Mouse (Mus musculus) lung, postnatal 10 days (tissue): Measurements from ENCODE around the gene Spsb1.

Experiments used
- DNase-seq: peaks from one replicate; pipeline ENCODE4 v3.0.0; 2021

Spsb1 gene

DNA sequence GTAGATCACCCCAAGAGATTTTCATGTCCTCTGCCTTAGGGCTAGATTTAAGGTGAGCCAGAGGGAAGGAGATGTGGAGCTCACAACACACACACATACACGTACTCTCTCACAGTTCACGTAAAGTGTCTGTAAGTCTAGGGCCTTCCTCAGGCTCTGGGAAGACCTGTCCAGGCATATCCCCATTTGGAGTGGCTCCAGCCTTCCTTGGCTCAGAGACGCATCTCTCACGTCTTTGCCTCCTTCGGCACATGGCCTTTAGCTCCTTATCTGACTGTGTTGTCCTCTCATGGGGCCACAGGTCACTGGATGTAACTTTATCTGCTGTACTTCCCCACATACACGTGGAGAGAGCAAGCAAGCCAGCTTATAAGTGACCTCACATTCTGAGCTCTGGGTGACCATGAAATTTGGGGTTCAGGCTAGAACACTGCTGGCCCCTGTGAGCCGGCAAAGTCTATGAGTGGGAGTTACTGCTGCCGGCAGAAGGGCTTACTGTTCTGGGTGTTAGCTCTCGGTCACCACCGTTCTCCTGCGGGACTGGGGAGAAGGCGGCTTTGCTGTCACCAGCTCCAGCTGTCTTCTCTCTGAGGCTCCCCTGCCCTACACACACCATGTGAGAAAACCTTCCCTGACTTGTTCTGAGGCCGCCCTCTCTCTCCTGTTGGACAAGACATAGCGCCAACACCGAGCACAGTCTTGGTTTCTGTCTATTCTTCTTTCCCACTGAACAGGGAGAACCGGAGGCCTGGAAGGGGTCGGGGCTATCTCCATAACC is 72.5 kb downstream of the Spsb1 start:
- DNase-seq, result no peak

DNA sequence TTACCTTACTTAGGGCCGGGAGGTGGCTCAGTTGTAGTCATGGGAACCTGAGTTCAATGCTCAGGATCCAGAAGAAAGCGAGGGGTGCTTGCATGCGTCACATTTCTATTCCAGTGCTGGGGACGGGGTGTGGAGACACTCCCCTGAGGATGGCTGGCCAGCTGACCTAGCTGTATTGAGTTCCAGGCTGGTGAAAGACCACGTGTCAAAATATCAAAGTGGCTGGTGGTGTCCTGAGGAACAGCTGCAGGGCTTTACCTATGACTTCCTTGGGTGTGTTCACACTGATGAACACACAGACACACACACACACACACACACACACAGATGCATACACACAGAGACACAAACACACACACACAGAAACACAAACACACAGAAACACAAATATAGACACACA is 73.9 kb downstream of the Spsb1 start:
- DNase-seq, result no peak

DNA sequence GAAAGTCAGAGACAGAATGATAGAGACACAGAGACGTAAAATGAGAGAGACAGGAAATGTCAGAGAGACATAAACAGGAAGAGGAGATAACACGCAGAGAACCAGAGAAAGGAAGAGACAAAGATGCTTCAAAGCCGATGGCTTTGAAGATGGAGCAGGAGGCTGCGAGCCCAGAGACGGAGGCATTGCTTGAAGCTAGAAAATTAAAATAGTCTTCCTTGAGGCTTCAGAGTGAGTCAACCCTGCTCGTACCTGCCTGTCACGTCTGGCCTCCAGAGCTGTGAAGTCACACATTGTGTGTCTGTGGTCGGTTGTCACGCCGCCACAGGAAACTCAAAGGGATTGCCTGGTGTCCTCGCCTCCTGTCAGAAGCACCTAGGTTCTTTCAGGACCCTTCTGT is 74.9 kb downstream of the Spsb1 start:
- DNase-seq, result no peak

DNA sequence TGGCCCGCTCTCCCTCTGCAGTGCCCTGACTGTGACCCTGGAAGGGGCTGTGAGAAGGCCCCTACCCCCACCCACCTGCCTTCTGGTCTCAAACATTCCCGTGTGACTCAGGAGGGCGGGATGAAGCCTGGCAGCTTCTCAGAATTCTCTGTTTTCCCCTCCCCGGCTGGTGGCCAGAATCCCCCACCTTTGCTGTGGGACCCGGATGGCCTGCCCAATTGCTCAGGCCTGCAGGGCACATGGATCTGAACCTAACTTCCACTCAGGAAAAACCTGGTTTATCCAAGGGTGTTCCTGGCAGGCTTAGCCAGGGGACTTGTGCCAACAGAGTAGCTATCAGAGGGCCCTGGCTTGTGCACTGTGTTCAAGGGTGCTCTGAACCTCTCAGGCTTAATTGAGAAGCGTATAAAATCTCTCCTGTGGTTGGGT is 76.8 kb downstream of the Spsb1 start:
- DNase-seq, result peak; percentile 62

DNA sequence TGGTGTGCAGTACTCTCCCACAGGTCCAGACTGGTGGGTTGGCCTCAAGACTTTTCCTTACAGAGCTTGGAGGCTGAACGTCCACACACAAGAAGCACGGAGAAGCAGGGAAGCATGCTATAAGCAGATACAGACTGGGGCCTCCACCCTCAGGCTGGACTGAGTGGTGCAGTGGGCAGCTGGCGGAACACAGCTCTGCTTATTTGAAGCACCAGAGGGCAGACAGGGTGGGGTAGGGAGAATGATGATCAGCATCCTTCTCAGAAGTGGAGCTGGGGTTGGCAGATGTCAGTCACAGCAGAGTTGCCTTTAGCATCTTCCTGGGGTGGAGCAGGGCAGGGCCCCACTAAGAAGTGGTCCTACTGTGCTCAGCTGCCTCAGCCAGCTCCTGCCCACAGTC is 77.6 kb downstream of the Spsb1 start:
- DNase-seq, result no peak

DNA sequence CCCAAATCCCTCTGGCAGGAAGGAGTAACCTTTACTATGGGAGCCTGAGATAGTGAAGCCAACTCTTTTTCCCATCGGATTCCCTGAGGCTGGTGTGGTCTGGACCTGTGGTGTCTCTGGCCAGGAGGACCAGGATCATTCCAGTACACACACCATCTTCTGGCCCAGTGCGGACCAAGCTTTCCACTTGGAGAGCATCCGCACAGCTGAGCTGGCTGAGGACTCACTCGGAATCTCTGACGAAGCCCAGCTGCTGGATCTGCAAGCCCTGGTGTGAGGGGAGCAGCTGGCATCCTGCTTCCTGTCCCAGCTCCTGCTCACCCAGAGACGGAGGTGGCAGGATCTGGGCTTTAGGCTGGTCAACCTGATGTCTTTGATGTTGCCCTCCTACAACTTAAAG is 78.1 kb downstream of the Spsb1 start:
- DNase-seq, result peak; percentile 84

DNA sequence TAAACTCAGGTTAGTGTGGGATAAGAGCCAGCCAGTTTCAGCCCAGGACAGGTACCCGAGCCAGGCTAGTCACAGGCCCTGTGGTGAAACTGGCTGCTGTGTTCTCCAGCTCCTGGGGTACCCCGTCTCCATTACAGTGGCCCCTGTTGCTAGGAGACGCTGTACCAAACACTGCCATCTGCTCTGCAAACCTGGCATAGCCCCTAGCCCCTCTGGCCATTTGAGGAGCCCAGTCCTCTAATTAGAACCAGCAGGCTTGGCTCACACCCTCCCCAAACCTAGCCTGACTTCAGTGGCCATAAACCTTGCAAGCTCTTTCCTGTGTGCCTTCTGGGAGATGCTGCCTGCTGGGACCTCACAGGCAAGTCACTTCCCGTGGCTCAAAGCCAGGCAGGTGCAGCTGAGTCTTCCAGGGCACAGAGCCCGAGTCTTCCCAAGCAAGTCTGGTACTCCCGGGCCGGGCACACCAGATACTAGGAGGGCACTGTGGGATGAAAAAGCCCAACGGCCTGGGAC is 78.8 kb downstream of the Spsb1 start:
- no peak for DNase-seq

DNA sequence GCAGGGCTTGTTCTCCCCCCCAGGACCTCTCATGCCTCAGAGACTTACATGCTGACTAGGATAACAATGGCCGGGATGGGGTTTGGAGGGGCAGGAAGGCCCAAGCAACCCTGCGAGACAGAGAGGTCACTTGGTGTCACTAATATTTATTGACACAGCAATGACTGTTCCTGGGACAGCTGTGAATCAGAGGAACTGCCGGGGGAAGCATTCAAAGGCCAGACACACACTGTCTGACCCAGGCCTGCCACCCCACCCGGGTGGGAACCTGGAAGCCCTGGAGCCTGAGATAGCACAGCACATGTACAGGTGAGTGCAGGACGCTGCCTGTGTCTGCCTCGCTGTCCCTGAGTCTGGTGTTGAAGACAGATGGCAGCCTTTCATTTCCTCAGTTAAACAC is 79.5 kb downstream of the Spsb1 start:
- DNase-seq, result peak; percentile 55

DNA sequence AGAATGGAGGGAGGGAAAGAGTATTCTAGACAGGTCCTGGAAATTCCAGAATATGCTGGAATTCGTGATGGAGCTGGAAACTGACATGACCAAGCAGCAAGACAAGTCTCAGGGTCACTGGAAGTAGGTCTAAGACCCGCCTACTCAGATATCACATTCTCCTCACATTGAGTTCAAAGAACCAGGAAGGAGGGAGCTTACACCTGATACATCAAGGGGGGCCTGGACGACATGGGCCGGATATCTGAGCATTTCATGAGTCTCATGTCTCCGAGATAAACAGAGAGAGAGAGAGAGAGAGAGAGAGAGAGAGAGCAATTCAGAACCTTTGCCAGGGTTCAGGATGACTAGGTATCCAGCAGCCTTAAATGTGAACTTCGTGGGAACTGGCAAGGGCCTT is 82.6 kb downstream of the Spsb1 start:
- no peak for DNase-seq

DNA sequence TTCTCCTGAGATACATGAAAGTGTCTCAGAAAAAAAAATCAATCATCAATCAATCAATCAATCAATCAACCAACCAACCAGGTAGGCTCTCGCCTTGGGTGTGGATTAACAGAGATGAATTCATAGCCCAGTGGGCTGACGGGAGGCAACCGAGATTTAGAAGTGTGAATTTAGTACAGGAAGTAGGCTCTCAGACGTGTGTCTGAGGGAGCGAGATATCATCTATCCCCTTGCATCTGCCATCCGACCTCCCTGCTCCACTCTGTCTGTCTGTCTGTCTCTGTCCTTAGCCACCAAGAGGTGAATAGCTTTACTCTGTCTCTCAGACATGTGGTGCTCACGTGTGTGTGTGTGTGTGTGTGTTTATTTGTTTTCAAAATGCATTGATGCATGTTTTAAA is 83.3 kb downstream of the Spsb1 start:
- no peak for DNase-seq

DNA sequence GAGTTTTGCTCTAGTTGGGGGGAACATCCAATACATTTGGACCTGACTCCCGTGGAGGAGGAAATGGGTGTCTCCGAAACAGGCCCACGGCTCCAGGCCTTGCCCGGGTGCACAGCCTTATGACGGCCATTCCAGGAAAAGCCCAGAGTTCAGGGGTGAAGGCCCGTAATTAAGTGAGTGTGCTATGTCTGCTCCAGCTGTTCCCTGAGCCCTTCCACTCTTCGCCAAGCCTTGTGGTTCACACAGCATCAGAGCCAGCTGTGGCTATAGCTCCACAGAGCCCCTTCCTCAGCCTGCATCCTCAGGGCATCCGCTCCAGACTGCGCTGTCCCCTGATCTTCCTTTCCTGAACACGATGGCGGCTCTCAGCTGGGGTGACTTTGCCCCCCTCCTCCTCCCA is 83.8 kb downstream of the Spsb1 start:
- peak; percentile 81 for DNase-seq

DNA sequence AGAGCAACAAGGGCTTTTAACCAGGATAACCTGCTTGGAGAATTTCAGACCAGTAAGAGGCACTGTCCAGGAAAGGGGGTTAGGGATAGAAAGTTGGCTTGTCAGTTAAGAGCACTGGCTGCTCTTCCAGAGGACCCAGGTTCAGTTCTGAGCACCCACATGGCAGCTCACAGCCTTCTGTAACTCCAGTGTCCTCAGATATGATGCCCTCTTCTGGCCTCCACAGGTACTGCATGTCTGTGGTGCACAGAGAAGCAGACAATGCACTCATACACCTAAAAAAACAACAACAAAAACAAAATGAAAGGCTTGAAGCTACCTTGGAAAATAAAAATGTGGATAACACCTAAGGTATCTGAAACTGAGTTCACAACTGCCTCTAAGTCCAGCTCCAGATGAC is 84.4 kb downstream of the Spsb1 start:
- no peak for DNase-seq

DNA sequence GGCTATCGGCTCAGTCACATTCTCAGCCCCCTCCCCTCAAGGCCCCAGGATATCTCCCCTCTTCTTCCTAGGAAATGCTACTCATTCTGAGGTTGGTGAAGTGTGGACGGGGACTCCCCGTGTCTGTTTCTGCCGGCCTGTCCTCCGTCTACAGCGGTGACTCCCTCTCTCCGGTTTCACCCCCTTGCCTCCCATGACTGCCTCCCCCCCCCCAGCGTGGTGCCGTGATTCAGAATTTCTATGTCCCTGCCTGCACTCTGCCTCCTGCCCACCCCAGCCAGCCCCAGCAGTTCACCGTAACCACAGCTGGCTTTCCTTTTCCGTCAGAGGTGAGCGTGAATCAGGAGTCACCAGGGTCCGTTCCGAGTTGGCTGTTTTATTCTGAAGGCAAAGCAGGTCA is 86.1 kb downstream of the Spsb1 start:
- DNase-seq, result no peak

DNA sequence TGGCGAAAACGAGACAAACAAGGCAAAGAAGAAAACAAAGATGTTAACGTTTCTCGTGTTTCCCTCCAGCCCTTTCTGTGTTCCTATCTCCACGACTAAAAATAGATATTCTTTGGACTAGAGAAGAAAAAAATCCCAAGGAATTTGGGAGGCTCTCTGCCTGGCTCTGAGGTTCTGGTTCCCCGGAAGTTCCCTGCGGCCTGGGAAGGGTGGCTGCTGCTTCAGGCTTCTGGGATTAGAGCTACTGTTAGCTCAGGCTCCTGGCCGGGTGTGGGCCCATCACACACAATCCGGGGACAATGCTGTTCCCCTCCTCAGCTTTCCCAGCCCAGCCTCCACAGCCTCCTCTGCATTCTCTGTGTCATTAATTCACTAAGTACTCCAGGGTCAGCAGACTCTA is 86.8 kb downstream of the Spsb1 start:
- DNase-seq, result no peak

DNA sequence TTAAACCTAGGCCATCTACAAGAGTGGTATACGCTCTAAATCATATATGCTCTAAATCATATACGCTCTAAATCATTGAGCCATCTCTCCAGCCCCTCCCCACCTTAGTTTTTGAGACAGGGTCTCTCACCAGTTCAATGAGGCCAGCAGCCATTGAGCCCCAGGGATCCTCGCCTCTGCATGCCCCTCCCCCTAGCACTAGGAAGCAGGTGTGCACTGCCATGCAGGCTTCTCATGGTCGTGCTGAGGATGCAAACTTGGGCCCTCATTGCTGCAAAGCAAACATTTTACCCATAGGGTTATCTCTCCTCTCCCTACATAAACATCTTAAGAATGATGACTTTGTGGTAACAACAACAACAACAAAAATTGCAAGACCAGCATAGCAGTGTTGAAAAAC is 87.5 kb downstream of the Spsb1 start:
- no peak for DNase-seq

DNA sequence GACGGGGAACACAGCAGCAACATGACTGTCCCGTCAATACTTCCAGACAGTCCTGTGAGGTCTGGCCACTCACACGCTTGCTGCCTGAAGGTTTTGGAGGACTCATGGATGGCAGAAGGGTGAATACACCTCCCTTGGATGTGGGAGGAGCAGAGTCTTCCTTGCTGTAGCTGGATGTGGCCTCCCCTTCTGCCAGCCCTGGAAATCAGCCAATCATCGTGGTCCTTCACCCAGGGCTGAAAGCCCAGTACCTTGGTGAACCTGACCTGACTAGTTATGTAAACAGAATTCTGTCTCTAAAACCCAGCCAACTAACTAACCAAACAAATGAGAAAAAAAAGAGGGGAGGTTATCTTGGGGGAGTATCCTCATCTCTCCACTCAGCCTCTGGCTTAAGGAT is 90.4 kb downstream of the Spsb1 start:
- DNase-seq, result no peak

DNA sequence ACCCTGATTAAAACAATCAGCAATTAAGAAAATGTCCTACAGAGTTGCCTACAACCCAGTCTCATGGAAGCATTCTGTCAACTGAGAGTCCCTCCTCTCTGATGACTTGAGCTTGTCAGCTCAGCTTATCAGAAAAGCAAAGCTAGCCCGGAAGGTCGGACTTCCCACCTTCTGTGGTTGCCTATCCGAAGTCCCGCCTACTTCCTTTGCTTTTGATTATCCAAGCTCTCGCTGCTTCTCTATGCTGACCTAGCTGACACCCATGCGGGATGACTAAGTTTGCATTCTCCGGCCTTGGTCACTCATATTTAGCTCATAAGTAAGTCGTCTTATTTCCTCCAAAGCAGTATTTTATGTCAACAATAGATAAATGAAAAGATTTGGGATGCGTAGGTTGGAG is 91.3 kb downstream of the Spsb1 start:
- no peak for DNase-seq

DNA sequence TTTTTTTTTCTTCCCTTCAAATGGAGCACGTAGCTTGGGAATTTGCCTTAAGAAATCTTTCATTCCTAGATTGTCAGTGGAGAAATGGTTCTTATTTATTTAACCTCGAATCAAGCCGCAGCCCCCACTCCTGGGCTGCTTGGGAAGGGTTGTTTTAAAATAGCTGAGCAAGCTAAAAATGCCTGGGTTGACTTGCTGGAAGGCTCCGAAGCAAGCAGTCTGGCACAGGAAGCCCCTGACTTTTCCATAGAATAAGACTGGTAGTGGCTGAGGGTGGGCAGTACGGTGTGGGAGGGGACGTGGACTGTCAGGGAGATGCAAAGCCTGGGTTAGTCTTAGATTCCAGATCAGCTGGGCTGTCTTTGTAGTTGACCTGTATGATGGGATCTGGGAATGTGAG is 94.5 kb downstream of the Spsb1 start:
- DNase-seq, result no peak

DNA sequence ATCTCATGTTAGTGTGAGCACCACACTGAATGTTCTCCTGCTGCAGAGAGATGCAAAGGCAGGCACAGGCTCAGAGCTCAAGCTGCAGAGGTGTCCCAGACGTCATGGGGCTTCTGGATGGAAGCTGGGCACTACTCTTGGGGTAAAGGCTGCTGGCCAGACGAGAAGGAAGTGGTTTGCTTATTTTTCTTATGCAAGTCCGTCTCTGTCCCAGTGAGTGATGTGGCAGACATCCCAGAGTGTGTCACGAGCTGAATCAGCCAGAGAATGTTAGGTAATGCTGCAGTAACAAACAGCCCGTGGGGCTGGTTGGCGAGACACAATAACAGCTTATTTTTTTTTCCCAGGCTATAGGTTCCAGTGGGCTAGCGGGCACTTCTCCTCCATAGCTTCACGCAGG is 96.3 kb downstream of the Spsb1 start:
- peak; percentile 74 for DNase-seq

DNA sequence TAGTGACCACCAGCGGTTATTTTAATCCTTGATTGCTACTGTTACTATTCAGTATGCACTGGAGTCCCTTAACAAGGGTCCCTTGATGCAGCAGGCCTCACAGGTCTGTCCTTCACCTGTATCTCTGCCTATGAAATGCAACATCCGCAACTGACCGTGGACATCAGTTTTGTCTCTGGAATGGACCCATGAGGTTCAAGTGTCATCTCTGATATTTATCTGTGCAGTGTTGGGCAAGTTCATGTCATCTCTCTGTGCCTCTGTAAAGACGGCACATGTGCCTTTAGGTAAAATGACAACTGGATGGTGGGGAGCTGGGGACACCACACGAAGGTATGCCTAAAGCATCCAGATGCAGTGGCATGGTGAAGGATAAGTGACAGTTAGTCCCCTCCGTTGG is 96.7 kb downstream of the Spsb1 start:
- no peak for DNase-seq

DNA sequence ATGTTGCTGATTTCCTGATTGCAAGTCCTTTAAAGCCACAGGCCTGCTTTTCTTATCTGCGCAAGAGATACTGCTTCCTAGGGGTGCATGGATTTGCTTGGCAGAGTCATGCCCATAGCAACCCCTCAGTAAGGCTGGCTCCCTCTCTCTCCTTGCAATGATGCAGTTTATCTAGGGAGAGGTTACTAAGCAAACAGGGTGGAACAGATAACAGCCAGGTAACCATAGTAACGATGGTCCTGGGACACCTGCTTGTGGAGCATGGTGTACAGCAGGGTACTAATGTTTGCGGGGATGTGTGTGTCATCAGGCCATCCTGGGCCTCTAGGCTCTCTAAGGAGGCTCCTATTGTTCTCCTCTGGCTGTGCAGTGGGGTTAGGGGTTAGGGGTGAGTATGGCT is 97.2 kb downstream of the Spsb1 start:
- DNase-seq, result no peak

DNA sequence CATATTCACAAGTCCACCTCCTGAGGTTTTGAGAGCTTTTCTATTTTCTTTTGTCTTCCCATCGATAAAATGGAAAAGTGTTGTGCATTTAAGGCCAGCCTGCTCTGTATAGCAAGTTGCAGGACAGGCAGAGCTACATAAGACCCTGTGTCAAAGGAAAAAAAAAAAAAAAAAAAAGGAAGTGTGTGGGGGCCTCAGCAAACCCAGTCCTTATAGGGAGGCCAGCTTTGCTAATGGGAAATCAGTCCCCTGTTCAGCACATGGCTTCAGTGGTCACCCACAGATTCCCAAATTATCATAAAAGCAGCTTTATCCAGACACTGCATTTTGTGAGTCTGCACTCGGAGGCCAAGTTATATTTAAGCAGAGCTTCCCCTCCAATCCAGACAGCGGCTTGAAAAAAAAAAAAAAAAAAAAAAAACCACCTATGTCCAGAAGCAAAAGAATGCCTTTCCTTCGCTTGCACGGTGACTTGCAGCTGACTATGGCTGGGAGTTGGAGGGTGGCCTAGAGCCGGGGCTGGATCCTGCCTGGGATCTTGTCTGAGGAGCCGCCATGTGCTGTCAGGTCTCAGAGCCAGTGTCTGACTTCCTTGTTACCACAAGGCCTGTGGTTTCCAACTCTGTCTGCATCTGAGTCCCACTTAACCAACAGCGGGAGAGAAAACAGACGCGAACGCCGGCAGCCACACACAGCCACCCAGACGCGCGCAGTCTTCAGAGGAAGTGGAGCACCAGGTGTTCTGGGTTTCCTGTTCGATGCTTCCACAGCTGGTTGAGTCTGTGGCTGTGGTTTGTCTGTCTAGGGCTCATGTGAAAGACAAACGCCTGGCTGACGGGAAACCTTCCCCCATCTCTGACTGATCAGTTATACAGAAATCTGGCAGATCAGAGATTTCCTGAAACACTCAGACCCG is 98.7 kb downstream of the Spsb1 start:
- DNase-seq, result no peak

DNA sequence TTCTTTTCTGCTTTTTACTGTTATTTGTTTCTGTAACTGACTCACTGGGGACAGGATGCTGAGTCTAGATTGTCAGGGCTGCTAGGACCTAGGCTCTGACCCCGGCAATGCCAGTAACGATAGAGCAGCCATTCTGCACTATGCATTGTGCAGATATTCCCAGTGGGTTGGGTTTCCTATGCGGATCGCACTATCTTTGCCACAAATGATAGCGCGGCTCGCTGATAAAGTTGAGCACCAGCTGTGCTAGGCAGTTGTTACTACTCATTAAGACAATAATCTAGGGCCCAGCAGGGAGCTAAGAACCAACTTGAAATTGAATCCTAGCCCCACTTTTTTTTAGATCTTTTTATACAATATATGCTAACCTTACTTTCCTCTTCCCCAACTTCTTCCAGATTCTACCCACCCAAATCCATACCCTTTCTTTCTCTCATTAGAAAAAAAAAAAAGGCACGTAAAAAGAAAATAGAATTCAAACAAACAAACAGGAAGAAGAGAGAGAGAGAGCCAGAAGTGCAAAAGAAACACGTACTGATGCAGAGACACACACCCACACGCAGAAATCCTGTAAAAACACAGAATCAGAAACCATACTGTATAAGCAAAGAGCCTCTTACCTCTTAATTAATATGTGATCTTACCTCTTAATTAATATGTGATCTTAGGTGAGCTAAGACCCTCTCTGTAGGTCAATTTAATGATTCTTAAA is 99.5 kb downstream of the Spsb1 start:
- DNase-seq, result no peak
